Mouse (Mus musculus): ENCODE measurements at regions not wholly inside any gene's neighbourhood (a gene's known extent, or its start where the extent isn't known, plus 50 kb on each side); places are given as distances from the start of the nearest gene placed in this dataset.

- no peak overlapping the region for H3K9ac ChIP-seq (ENCODE audit: low read length)
- WGBS, result 86% methylated on average over 2 of the region's 2 CpGs
- DNase-seq (ENCODE audit: low spot score) (no peak), ATAC-seq (replicated peaks; ENCODE audit: low FRiP score, low TSS enrichment, low read depth) (no peak)
- H3K4me2 ChIP-seq (ENCODE audit: low read length), result no peak overlapping the region
- no peak overlapping the region for H3K4me3 ChIP-seq (ENCODE audit: low read depth, low read length)
- peaks cover 6% of the 10 kb centered on the region; the same call in 1 of the 2 replicates for H3K9me3 ChIP-seq (ENCODE audit: control insufficient read depth, low read length)
- no peaks in the 10 kb centered on the region for H3K36me3 ChIP-seq (ENCODE audit: control insufficient read depth, insufficient read depth, low read length)
- H3K27ac ChIP-seq (ENCODE audit: low read depth), result no peak overlapping the region
- H3K4me1 ChIP-seq (replicated peaks; ENCODE audit: control insufficient read depth, insufficient read depth, low read length), result peaks cover 4% of the 10 kb centered on the region
- H3K27me3 ChIP-seq (replicated peaks; ENCODE audit: control insufficient read depth, insufficient read depth, low read length), result no peaks in the 10 kb centered on the region
These were observed 90.7 kb upstream of the Cpsf6 start for GRCm38 (mm10) chr10:117470481-117470880.

GRCm38 (mm10) chr10:117469573-117470090, 89.8 kb upstream of the Cpsf6 start:
- ATAC-seq (replicated peaks; ENCODE audit: low FRiP score, low TSS enrichment, low read depth) (no peak), DNase-seq (ENCODE audit: low spot score) (no peak)
- Histone ChIP-seq H3K27me3 (replicated peaks; ENCODE audit: control insufficient read depth, insufficient read depth, low read length) (no peaks in the 10 kb centered on the region), H3K27ac (ENCODE audit: low read depth) (no peak overlapping the region), H3K9me3 (ENCODE audit: control insufficient read depth, low read length) (peaks cover 6% of the 10 kb centered on the region; the same call in 1 of the 2 replicates), H3K4me2 (ENCODE audit: low read length) (no peak overlapping the region), H3K36me3 (ENCODE audit: control insufficient read depth, insufficient read depth, low read length) (no peaks in the 10 kb centered on the region), H3K4me3 (ENCODE audit: low read depth, low read length) (no peak overlapping the region), H3K9ac (ENCODE audit: low read length) (no peak overlapping the region), H3K4me1 (replicated peaks; ENCODE audit: control insufficient read depth, insufficient read depth, low read length) (peaks cover 4% of the 10 kb centered on the region)
- 95% methylated on average over 3 of the region's 3 CpGs for WGBS

- ATAC-seq (replicated peaks; ENCODE audit: low FRiP score, low TSS enrichment, low read depth) (no peak), DNase-seq (ENCODE audit: low spot score) (no peak)
- H3K36me3 ChIP-seq (ENCODE audit: control insufficient read depth, insufficient read depth, low read length), result no peaks in the 10 kb centered on the region
- no peak overlapping the region for H3K27ac ChIP-seq (ENCODE audit: low read depth)
- H3K4me2 ChIP-seq (ENCODE audit: low read length), result no peak overlapping the region
- peaks cover 4% of the 10 kb centered on the region for H3K4me1 ChIP-seq (replicated peaks; ENCODE audit: control insufficient read depth, insufficient read depth, low read length)
- H3K4me3 ChIP-seq (ENCODE audit: low read depth, low read length), result no peak overlapping the region
- no peak overlapping the region for H3K9ac ChIP-seq (ENCODE audit: low read length)
- 97% methylated on average over 3 of the region's 3 CpGs for WGBS
- H3K27me3 ChIP-seq (replicated peaks; ENCODE audit: control insufficient read depth, insufficient read depth, low read length), result no peaks in the 10 kb centered on the region
- peaks cover 4% of the 10 kb centered on the region; the same call in 1 of the 2 replicates for H3K9me3 ChIP-seq (ENCODE audit: control insufficient read depth, low read length)
These were observed 89.2 kb upstream of the Cpsf6 start for GRCm38 (mm10) chr10:117468931-117469572.

GRCm38 (mm10) chr10:117468381-117468780, 88.6 kb upstream of the Cpsf6 start:
- H3K4me2 ChIP-seq (ENCODE audit: low read length), result no peak overlapping the region
- WGBS, result 80% methylated on average over 4 of the region's 4 CpGs
- no peaks in the 10 kb centered on the region for H3K36me3 ChIP-seq (ENCODE audit: control insufficient read depth, insufficient read depth, low read length)
- no peak for ATAC-seq (replicated peaks; ENCODE audit: low FRiP score, low TSS enrichment, low read depth)
- H3K4me1 ChIP-seq (replicated peaks; ENCODE audit: control insufficient read depth, insufficient read depth, low read length), result peaks cover 4% of the 10 kb centered on the region
- H3K9ac ChIP-seq (ENCODE audit: low read length), result no peak overlapping the region
- no peaks in the 10 kb centered on the region for H3K9me3 ChIP-seq (ENCODE audit: control insufficient read depth, low read length)
- no peaks in the 10 kb centered on the region for H3K27me3 ChIP-seq (replicated peaks; ENCODE audit: control insufficient read depth, insufficient read depth, low read length)
- H3K27ac ChIP-seq (ENCODE audit: low read depth), result no peak overlapping the region
- H3K4me3 ChIP-seq (ENCODE audit: low read depth, low read length), result no peak overlapping the region
- no peak for DNase-seq (ENCODE audit: low spot score)

- 84% methylated on average over 8 of the region's 8 CpGs for WGBS
- Histone ChIP-seq H3K4me2 (ENCODE audit: low read length) (no peak overlapping the region), H3K27ac (ENCODE audit: low read depth) (no peak overlapping the region)
These were observed 87.3 kb upstream of the Cpsf6 start for GRCm38 (mm10) chr10:117467161-117467560.

GRCm38 (mm10) chr10:117466391-117466790, 86.6 kb upstream of the Cpsf6 start:
- Histone ChIP-seq H3K9me3 (ENCODE audit: control insufficient read depth, low read length) (no peaks in the 10 kb centered on the region), H3K4me1 (replicated peaks; ENCODE audit: control insufficient read depth, insufficient read depth, low read length) (peaks cover 11% of the 10 kb centered on the region), H3K27ac (ENCODE audit: low read depth) (no peak overlapping the region), H3K4me3 (ENCODE audit: low read depth, low read length) (no peak overlapping the region), H3K4me2 (ENCODE audit: low read length) (no peak overlapping the region), H3K36me3 (ENCODE audit: control insufficient read depth, insufficient read depth, low read length) (no peaks in the 10 kb centered on the region), H3K9ac (ENCODE audit: low read length) (no peak overlapping the region), H3K27me3 (replicated peaks; ENCODE audit: control insufficient read depth, insufficient read depth, low read length) (no peaks in the 10 kb centered on the region)
- no peak for ATAC-seq (replicated peaks; ENCODE audit: low FRiP score, low TSS enrichment, low read depth)
- 91% methylated on average over 3 of the region's 3 CpGs for WGBS
- no peak for DNase-seq (ENCODE audit: low spot score)

More at GRCm38 (mm10) chr10:117467161-117467560, 87.3 kb upstream of the Cpsf6 start:
- Histone ChIP-seq H3K4me1 (replicated peaks; ENCODE audit: control insufficient read depth, insufficient read depth, low read length) (peaks cover 5% of the 10 kb centered on the region; the same call in 1 of the 2 replicates), H3K4me3 (ENCODE audit: low read depth, low read length) (no peak overlapping the region), H3K9ac (ENCODE audit: low read length) (no peak overlapping the region), H3K9me3 (ENCODE audit: control insufficient read depth, low read length) (no peaks in the 10 kb centered on the region), H3K27me3 (replicated peaks; ENCODE audit: control insufficient read depth, insufficient read depth, low read length) (no peaks in the 10 kb centered on the region), H3K36me3 (ENCODE audit: control insufficient read depth, insufficient read depth, low read length) (no peaks in the 10 kb centered on the region)
- DNase-seq (ENCODE audit: low spot score) (no peak), ATAC-seq (replicated peaks; ENCODE audit: low FRiP score, low TSS enrichment, low read depth) (no peak)

GRCm38 (mm10) chr10:117465671-117466250, 85.9 kb upstream of the Cpsf6 start:
- no peak for ATAC-seq (replicated peaks; ENCODE audit: low FRiP score, low TSS enrichment, low read depth)
- no peak overlapping the region for H3K27ac ChIP-seq (ENCODE audit: low read depth)
- WGBS, result 78% methylated on average over 3 of the region's 3 CpGs

GRCm38 (mm10) chr10:117465058-117465660, 85.3 kb upstream of the Cpsf6 start:
- no peak overlapping the region for H3K9ac ChIP-seq (ENCODE audit: low read length)
- H3K27ac ChIP-seq (ENCODE audit: low read depth), result no peak overlapping the region
- no peaks in the 10 kb centered on the region for H3K9me3 ChIP-seq (ENCODE audit: control insufficient read depth, low read length)
- H3K36me3 ChIP-seq (ENCODE audit: control insufficient read depth, insufficient read depth, low read length), result no peaks in the 10 kb centered on the region
- no peak for DNase-seq (ENCODE audit: low spot score)
- H3K27me3 ChIP-seq (replicated peaks; ENCODE audit: control insufficient read depth, insufficient read depth, low read length), result no peaks in the 10 kb centered on the region
- H3K4me1 ChIP-seq (replicated peaks; ENCODE audit: control insufficient read depth, insufficient read depth, low read length), result peaks cover 9% of the 10 kb centered on the region; the same call in 1 of the 2 replicates
- H3K4me3 ChIP-seq (ENCODE audit: low read depth, low read length), result no peak overlapping the region
- no peak for ATAC-seq (replicated peaks; ENCODE audit: low FRiP score, low TSS enrichment, low read depth)
- H3K4me2 ChIP-seq (ENCODE audit: low read length), result no peak overlapping the region
- WGBS, result 73% methylated on average over 12 of the region's 12 CpGs

More at GRCm38 (mm10) chr10:117465671-117466250, 85.9 kb upstream of the Cpsf6 start:
- no peak overlapping the region for H3K4me2 ChIP-seq (ENCODE audit: low read length)
- H3K9me3 ChIP-seq (ENCODE audit: control insufficient read depth, low read length), result no peaks in the 10 kb centered on the region
- H3K4me3 ChIP-seq (ENCODE audit: low read depth, low read length), result no peak overlapping the region
- H3K36me3 ChIP-seq (ENCODE audit: control insufficient read depth, insufficient read depth, low read length), result no peaks in the 10 kb centered on the region
- no peaks in the 10 kb centered on the region for H3K27me3 ChIP-seq (replicated peaks; ENCODE audit: control insufficient read depth, insufficient read depth, low read length)
- no peak for DNase-seq (ENCODE audit: low spot score)
- H3K9ac ChIP-seq (ENCODE audit: low read length), result no peak overlapping the region
- H3K4me1 ChIP-seq (replicated peaks; ENCODE audit: control insufficient read depth, insufficient read depth, low read length), result peaks cover 9% of the 10 kb centered on the region; the same call in 1 of the 2 replicates

Data from intestine, embryonic 14.5 days (tissue).